Mouse (Mus musculus): Measurements from ENCODE around the gene Ccs.

- TF ChIP-seq CTCF (IDR thresholded peaks at IDR 0.05; ENCODE audit: insufficient read depth, low read depth, low read length) (no peak), POLR2A (IDR thresholded peaks at IDR 0.05; ENCODE audit: insufficient read depth, low read depth, low read length) (no peak)
Observed at GRCm38 (mm10) chr19:4828444-4829114, 10.6 kb downstream of the Ccs start.
